Mouse (Mus musculus) heart, postnatal 0 days (tissue): ENCODE measurements at regions not wholly inside any gene's neighbourhood (a gene's known extent, or its start where the extent isn't known, plus 50 kb on each side); places are given as distances from the start of the nearest gene placed in this dataset.
A peak's percentile ranks its signal among the peaks of the same experiment; 100 is the strongest.

ENCODE experiments used
- ATAC-seq: fragments of 200-750 bp; cut with Nextera tagmentation; 2 replicates; pipeline ENCODE4 v1.8.0; 2017; ENCODE audit warnings: low read depth, moderate number of reproducible peaks, moderate library complexity; ENCODE audit not compliant: insufficient read depth
- DNase-seq: peaks from one replicate; pipeline ENCODE4 v3.0.0-alpha.2; 2016; ENCODE audit warnings: low spot score
- H3K27ac ChIP-seq: fragments of 300-500 bp; sonication (generic); 2 replicates; pipeline ENCODE4 v1.5.1; 2014; ENCODE audit warnings: low read depth, mild to moderate bottlenecking
- H3K27me3 ChIP-seq: fragments of 300-500 bp; sonication (generic); 2 replicates; pipeline ENCODE4 v1.6.1; 2014; ENCODE audit warnings: low read length, mixed read lengths; ENCODE audit not compliant: control insufficient read depth, insufficient read depth
- H3K36me3 ChIP-seq: fragments of 300-500 bp; sonication (generic); replicated peaks from 2 replicates; pipeline ENCODE4 v1.6.1; 2014; ENCODE audit warnings: low read length, mixed read lengths; ENCODE audit not compliant: control insufficient read depth, insufficient read depth
- H3K4me1 ChIP-seq: fragments of 300-500 bp; sonication (generic); 2 replicates; pipeline ENCODE4 v1.6.1; 2014; ENCODE audit warnings: antibody characterized with exemption; ENCODE audit not compliant: control insufficient read depth, insufficient read depth
- H3K4me2 ChIP-seq: fragments of 300-500 bp; sonication (generic); 2 replicates; pipeline ENCODE4 v1.6.1; 2014; ENCODE audit warnings: low read depth, mild to moderate bottlenecking, low read length, moderate library complexity
- H3K4me3 ChIP-seq: fragments of 300-500 bp; sonication (generic); 2 replicates; pipeline ENCODE4 v1.5.1; 2014; ENCODE audit warnings: low read depth, low read length
- H3K9ac ChIP-seq: fragments of 300-500 bp; sonication (generic); replicated peaks from 2 replicates; pipeline ENCODE4 v1.6.1; 2014; ENCODE audit warnings: low read depth, low read length, mixed read lengths
- H3K9me3 ChIP-seq: fragments of 300-500 bp; sonication (generic); replicated peaks from 2 replicates; pipeline ENCODE4 v1.6.1; 2016; ENCODE audit warnings: low read length; ENCODE audit not compliant: control insufficient read depth
- CTCF ChIP-seq: IDR thresholded peaks from 2 replicates; pipeline ENCODE4 v1.5.1; 2016; ENCODE audit warnings: antibody characterized with exemption, control low read depth, low read depth
- EP300 ChIP-seq: IDR thresholded peaks from 2 replicates; pipeline ENCODE4 v1.6.1; 2016; ENCODE audit warnings: antibody characterized with exemption, low read depth
- WGBS: fragments of 180-500 bp; shearing (Covaris S2); extraction: QIAGEN DNeasy Blood & Tissue Kit; methylation state at CpG from one replicate; pipeline ENCODE4 v1.1.7; 2014; 5-methylcytosine and 5-hydroxymethylcytosine counted together

GRCm38 (mm10) chr17:4769284-4769683, 224.8 kb upstream of the Arid1b start:
- H3K27me3 ChIP-seq = no peaks in the 10 kb centered on the region

GRCm38 (mm10) chr17:4770052-4770451, 224.1 kb upstream of the Arid1b start:
- no peaks in the 10 kb centered on the region for H3K36me3 ChIP-seq
- no peak overlapping the region for H3K9ac ChIP-seq
- no peaks in the 10 kb centered on the region for H3K27me3 ChIP-seq
- H3K27ac ChIP-seq = no peak overlapping the region
- 72% methylated on average over 3 of the region's 3 CpGs for WGBS
- DNase-seq = no peak
- no peak for ATAC-seq
- no peak overlapping the region for H3K4me3 ChIP-seq
- H3K4me1 ChIP-seq = no peaks in the 10 kb centered on the region
- H3K9me3 ChIP-seq = no peaks in the 10 kb centered on the region
- TF ChIP-seq EP300 (no peak), CTCF (peak; percentile 55)
- H3K4me2 ChIP-seq = no peak overlapping the region

More at GRCm38 (mm10) chr17:4769284-4769683, 224.8 kb upstream of the Arid1b start:
- H3K27ac ChIP-seq = no peak overlapping the region
- no peaks in the 10 kb centered on the region for H3K4me1 ChIP-seq
- H3K36me3 ChIP-seq = no peaks in the 10 kb centered on the region
- TF ChIP-seq CTCF (no peak), EP300 (no peak)
- no peak overlapping the region for H3K4me3 ChIP-seq
- no peaks in the 10 kb centered on the region for H3K9me3 ChIP-seq
- H3K4me2 ChIP-seq = no peak overlapping the region
- no peak overlapping the region for H3K9ac ChIP-seq
- ATAC-seq (no peak), DNase-seq (no peak)
- 86% methylated on average over 4 of the region's 4 CpGs for WGBS

GRCm38 (mm10) chr17:4778161-4778560, 216.0 kb upstream of the Arid1b start:
- TF ChIP-seq EP300 (no peak), CTCF (peak; percentile 79)
- Histone ChIP-seq H3K36me3 (no peaks in the 10 kb centered on the region), H3K4me2 (no peak overlapping the region), H3K4me3 (no peak overlapping the region), H3K27ac (no peak overlapping the region), H3K9me3 (no peaks in the 10 kb centered on the region), H3K9ac (no peak overlapping the region), H3K4me1 (no peaks in the 10 kb centered on the region), H3K27me3 (no peaks in the 10 kb centered on the region)
- peak; percentile 63 for DNase-seq
- ATAC-seq = peak; percentile 77
- WGBS = 3% methylated on average over 14 of the region's 14 CpGs

- Histone ChIP-seq H3K9me3 (no peaks in the 10 kb centered on the region), H3K4me2 (no peak overlapping the region), H3K27ac (no peak overlapping the region), H3K36me3 (no peaks in the 10 kb centered on the region), H3K27me3 (no peaks in the 10 kb centered on the region), H3K4me3 (no peak overlapping the region), H3K4me1 (peaks cover 6% of the 10 kb centered on the region), H3K9ac (no peak overlapping the region)
- no peak for DNase-seq
- ATAC-seq = no peak
- 83% methylated on average over 10 of the region's 10 CpGs for WGBS
- no peak for TF ChIP-seq CTCF
- no peak for TF ChIP-seq EP300
Measured at GRCm38 (mm10) chr17:4779017-4779416, 215.1 kb upstream of the Arid1b start.

GRCm38 (mm10) chr17:4781586-4781985, 212.5 kb upstream of the Arid1b start:
- peaks cover 18% of the 10 kb centered on the region for H3K4me1 ChIP-seq
- TF ChIP-seq EP300 = no peak
- TF ChIP-seq CTCF = no peak
- DNase-seq (no peak), ATAC-seq (no peak)
- H3K4me2 ChIP-seq = no peak overlapping the region
- no peak overlapping the region for H3K4me3 ChIP-seq
- 81% methylated on average over 3 of the region's 3 CpGs for WGBS
- no peaks in the 10 kb centered on the region for H3K27me3 ChIP-seq
- no peak overlapping the region for H3K27ac ChIP-seq
- H3K36me3 ChIP-seq = no peaks in the 10 kb centered on the region
- H3K9ac ChIP-seq = no peak overlapping the region
- no peaks in the 10 kb centered on the region for H3K9me3 ChIP-seq

- TF ChIP-seq EP300 (no peak), CTCF (no peak)
- H3K27ac ChIP-seq = peak overlapping the region; percentile 62; the same call in 1 of the 2 replicates
- no peaks in the 10 kb centered on the region for H3K36me3 ChIP-seq
- no peak overlapping the region for H3K4me2 ChIP-seq
- no peaks in the 10 kb centered on the region for H3K27me3 ChIP-seq
- DNase-seq = peak; percentile 71
- H3K4me3 ChIP-seq = no peak overlapping the region
- peaks cover 18% of the 10 kb centered on the region for H3K4me1 ChIP-seq
- H3K9ac ChIP-seq = no peak overlapping the region
- H3K9me3 ChIP-seq = no peaks in the 10 kb centered on the region
- WGBS = 44% methylated on average over 5 of the region's 5 CpGs
- peak; percentile 90 for ATAC-seq
Measured at GRCm38 (mm10) chr17:4784296-4784695, 209.8 kb upstream of the Arid1b start.
